Mouse (Mus musculus): Measurements from ENCODE around the gene Vkorc1l1.

DNA sequence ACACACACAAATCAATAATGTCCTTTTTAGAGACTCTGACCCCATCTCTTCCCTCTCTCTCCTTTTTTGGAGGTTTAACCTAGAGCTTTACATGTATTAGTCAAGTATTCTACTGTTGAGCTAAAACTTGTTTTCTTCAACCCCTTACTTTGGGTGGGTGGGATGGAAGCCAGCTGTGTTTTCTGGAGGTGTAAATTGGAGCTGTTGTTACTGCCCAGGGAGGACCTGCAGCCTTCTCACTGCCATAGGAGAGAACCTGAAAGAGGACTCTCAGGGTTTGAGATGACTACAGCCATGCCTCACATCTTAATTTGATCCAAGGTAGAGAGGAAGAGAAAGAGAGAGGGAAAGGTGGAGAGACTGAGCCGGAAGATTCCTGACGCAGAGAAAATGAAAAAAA is 1.5 kb upstream of the Vkorc1l1 start:
- TF ChIP-seq POLR2A (IDR thresholded peaks at IDR 0.05; ENCODE audit: borderline replicate concordance, extremely low read depth, low read depth, low read length) = no peak
- TF ChIP-seq CTCF (IDR thresholded peaks at IDR 0.05; ENCODE audit: insufficient read depth, low read length) = no peak

All from lung, adult 2 months (tissue).